Mouse (Mus musculus) liver, embryonic 12.5 days (tissue): ENCODE measurements around the gene Ppbp. TPM values are rescaled to one million over a fixed set of nuclear protein-coding genes. Genes with fewer than 3 reads are reported as not detected.
"Not testable (repeated sequence)": the region's sequence is repeated elsewhere in the genome, so short reads cannot be mapped to it uniquely, and the experiment has no call there.

Experiments
- ATAC-seq: fragments of 200-750 bp; cut with Nextera tagmentation; 2 replicates; pipeline ENCODE4 v1.8.0; 2017; ENCODE audit warnings: moderate number of reproducible peaks, mild to moderate bottlenecking, moderate library complexity
- H3K27ac ChIP-seq: fragments of 300-500 bp; sonication (generic); 2 replicates; pipeline ENCODE4 v1.5.1; 2016; ENCODE audit warnings: mild to moderate bottlenecking
- H3K27me3 ChIP-seq: fragments of 300-500 bp; sonication (generic); replicated peaks from 2 replicates; pipeline ENCODE4 v1.6.1; 2016; ENCODE audit warnings: mild to moderate bottlenecking, moderate library complexity
- H3K36me3 ChIP-seq: fragments of 300-500 bp; sonication (generic); 2 replicates; pipeline ENCODE4 v1.6.1; 2016; ENCODE audit warnings: mild to moderate bottlenecking, moderate library complexity
- H3K4me1 ChIP-seq: fragments of 300-500 bp; sonication (generic); 2 replicates; pipeline ENCODE4 v1.6.1; 2016
- H3K4me2 ChIP-seq: fragments of 300-500 bp; sonication (generic); 2 replicates; pipeline ENCODE4 v1.6.1; 2016; ENCODE audit warnings: mild to moderate bottlenecking, moderate library complexity
- H3K4me3 ChIP-seq: fragments of 300-500 bp; sonication (generic); 2 replicates; pipeline ENCODE4 v1.5.1; 2016; ENCODE audit warnings: mild to moderate bottlenecking, moderate library complexity
- H3K9ac ChIP-seq: fragments of 300-500 bp; sonication (generic); 2 replicates; pipeline ENCODE4 v1.6.1; 2016; ENCODE audit warnings: mild to moderate bottlenecking, moderate library complexity
- H3K9me3 ChIP-seq: fragments of 300-500 bp; sonication (generic); replicated peaks from 2 replicates; pipeline ENCODE4 v1.6.1; 2016; ENCODE audit warnings: mild to moderate bottlenecking, moderate library complexity
- WGBS: fragments of 180-500 bp; shearing (Covaris S2); methylation state at CpG from one replicate; pipeline ENCODE4 v1.1.7; 2016; ENCODE audit not compliant: insufficient replicate concordance; 5-methylcytosine and 5-hydroxymethylcytosine counted together
- microRNA-seq: library from miRNA; unstranded; fragments of <30 nt; microRNA quantifications from one replicate; pipeline ENCODE4, GENCODE M21; 2017
- polyA plus RNA-seq: library from polyadenylated mRNA; unstranded; fragments of >200 nt; fragmentation: Nextera tagmentation; extraction: Ambion mirVana; gene quantifications from 2 replicates; pipeline ENCODE4 v1.2.1, GENCODE M21; 2016

The Ppbp gene
- polyA plus RNA-seq, 1 experiment from 2014 or later: 174 TPM

DNA sequence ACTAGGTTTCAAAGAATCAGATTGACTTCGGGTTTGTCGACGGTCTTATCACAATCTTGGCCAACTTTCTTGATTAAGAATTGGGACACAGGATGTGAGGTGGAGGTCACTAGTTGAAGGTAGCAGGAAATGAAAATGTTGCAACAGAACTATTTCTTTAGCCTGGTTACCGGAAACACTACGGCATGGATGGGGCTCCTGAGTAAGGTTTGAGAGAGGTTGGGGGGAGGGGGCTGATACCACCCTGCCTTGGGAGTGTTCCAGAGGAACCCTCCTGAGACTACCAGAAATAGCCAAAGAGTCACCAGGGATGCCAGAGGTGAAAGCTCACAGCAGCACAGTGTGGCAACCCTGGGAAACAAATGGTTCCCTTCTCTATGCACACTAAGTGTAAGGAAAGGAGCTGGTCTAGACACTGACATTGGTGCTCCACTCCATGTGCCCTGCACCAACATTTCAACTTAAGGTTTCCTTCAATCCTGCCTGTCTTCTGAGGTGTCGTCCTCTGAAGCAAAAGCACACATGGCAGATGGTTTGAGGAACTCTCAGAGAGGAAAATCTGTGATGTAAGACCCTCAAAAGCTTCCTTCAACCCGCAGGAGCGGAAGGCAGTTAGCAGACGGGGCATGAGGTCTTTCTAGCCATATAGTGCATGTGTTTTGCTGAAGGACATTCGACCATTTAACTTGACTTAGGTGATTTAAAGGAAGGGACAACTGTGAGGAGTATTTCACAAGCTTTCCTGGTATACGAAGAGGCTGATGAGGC lies 21.2 kb downstream of the Ppbp start:
- Histone ChIP-seq H3K27ac (no peak overlapping the region), H3K9me3 (no peaks in the 10 kb centered on the region), H3K4me1 (no peaks in the 10 kb centered on the region), H3K36me3 (no peaks in the 10 kb centered on the region), H3K4me2 (no peak overlapping the region), H3K27me3 (no peaks in the 10 kb centered on the region; the same call in 1 of the 2 replicates), H3K4me3 (no peak overlapping the region), H3K9ac (no peak overlapping the region)
- ATAC-seq: no peak
- 25% methylated on average over 11 of the region's 11 CpGs for WGBS

DNA sequence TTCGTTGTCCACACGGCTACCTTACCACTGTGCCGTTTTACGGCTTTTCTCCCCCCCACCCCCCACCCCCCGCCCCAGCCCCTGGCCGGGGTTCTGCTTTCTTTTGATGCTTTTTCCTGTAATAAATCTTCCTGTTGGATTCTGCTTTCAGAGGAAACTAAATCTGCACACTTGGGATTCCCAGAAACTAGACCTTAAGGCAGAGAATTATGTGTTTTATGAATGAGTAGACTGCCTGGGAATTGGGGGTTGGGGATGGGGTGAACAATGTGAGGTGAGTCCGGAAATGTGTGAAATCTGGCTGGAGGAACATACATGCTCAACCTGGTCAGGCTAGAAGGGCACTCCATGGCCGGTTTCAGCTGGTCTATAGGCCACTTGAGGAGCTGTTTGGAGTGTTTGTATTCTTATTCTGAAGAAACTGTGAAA lies 21.8 kb downstream of the Ppbp start:
- no peak for ATAC-seq
- no peaks in the 10 kb centered on the region for H3K9me3 ChIP-seq
- H3K4me3 ChIP-seq: no peak overlapping the region
- H3K36me3 ChIP-seq: no peaks in the 10 kb centered on the region
- 37% methylated on average over 8 of the region's 8 CpGs for WGBS
- H3K27ac ChIP-seq: no peak overlapping the region
- H3K27me3 ChIP-seq: no peaks in the 10 kb centered on the region; the same call in 1 of the 2 replicates
- H3K4me1 ChIP-seq: no peaks in the 10 kb centered on the region
- H3K4me2 ChIP-seq: no peak overlapping the region
- H3K9ac ChIP-seq: no peak overlapping the region

DNA sequence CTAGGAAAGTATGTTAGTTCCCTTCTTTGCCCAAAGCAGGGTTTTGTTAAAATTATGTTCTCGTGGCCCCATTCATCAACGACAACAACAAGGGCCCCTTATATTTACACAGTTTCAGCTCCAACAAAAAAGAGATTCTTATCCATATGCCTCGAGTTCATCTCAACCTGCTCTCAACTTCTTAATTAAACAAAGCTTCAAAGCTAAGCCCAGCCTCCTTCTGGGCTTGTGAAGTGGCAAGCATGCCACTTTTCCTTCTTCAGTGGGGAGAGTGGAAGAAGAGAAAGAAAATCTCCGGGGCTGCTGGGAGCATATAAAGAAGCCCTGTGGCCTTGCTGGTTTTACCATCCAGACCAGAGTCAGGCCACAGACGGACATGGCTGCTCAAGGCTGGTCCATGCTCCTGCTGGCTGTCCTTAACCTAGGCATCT lies 25.9 kb downstream of the Ppbp start, which contains the start of gene Cxcl15:
Gene Cxcl15 (plus strand): TSS at position 340 of the 431 bp plus-strand sequence.
- H3K9me3 ChIP-seq: no peaks in the 10 kb centered on the region
- H3K36me3 ChIP-seq: no peaks in the 10 kb centered on the region
- no peak for ATAC-seq
- no peak within 1 kb of the TSS for H3K9ac ChIP-seq
- H3K4me3 ChIP-seq: no peak within 1 kb of the TSS
- H3K27ac ChIP-seq: no peak within 1 kb of the TSS
- no peaks in the 10 kb centered on the region; the same call in 1 of the 2 replicates for H3K27me3 ChIP-seq
- 49% methylated on average over 5 of the region's 5 CpGs for WGBS
- H3K4me2 ChIP-seq: no peak within 1 kb of the TSS
- H3K4me1 ChIP-seq: no peaks in the 10 kb centered on the region

DNA sequence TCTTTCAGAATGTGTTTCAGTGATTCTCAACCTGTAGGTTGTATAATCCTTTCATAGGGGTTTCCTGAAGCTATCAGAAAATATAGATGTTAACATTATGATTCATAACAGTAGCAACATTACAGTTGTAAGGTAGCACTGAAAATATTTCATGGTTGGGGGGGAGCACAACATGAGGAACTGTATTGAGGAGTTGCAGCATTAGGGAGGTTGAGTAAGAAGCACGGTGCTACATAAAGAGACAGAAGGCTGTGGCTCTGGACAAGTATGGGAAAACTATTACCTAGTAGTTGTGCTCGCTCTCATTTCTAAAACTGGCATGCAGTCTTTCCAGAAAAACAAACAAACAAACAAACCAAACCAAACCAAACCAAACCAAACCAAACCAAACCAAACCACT lies 27.1 kb downstream of the Ppbp start:
- H3K4me3 ChIP-seq, H3K4me2 ChIP-seq, H3K9ac ChIP-seq, H3K4me1 ChIP-seq, H3K27me3 ChIP-seq, ATAC-seq, H3K9me3 ChIP-seq, H3K36me3 ChIP-seq, H3K27ac ChIP-seq: not testable (repeated sequence)
- 56% methylated on average over 2 of the region's 2 CpGs for WGBS

DNA sequence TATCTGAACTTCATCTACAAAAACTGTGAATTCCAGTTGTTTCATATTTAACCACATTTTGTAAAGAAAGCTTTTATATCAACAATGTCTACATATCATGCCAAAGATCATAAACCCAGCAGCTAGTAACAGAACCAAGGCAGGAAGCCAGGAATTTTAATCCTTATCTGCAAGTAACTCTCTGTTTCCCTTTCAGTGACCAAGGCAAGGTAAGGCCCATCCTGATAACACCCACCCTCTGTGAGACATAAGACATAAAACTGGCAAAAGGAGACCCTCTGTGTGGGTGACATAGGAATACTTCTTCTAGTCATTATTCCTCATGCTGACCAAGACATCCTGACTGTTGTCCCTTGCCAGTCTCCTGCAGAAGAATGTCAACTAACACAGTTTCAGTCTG lies 36.3 kb downstream of the Ppbp start:
- Histone ChIP-seq H3K9ac (no peak overlapping the region), H3K4me2 (no peak overlapping the region), H3K36me3 (no peaks in the 10 kb centered on the region), H3K27me3 (no peaks in the 10 kb centered on the region), H3K4me1 (no peaks in the 10 kb centered on the region), H3K4me3 (no peak overlapping the region), H3K9me3 (no peaks in the 10 kb centered on the region), H3K27ac (no peak overlapping the region)
- no peak for ATAC-seq

DNA sequence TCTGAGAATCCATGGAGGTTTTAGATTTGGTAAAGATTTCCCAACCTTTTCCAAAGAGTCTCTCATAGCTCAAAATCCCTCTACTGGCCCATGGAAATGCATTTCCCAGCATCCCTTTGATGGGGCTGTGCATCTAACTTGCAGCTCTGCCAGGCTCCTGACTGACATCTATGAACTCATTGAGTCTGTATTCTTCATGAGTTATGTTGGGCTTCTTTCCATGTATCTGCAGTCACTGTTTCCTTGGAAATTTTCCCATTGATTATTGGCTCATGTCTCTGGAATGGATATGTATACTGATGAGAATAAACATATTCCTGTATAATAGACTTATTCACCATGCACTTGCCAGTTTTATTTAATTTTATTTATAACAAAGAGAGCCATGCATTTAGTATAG lies 37.7 kb downstream of the Ppbp start:
- Histone ChIP-seq H3K27ac (no peak overlapping the region), H3K4me3 (no peak overlapping the region), H3K9me3 (no peaks in the 10 kb centered on the region), H3K9ac (no peak overlapping the region), H3K4me1 (no peaks in the 10 kb centered on the region), H3K27me3 (no peaks in the 10 kb centered on the region), H3K4me2 (no peak overlapping the region), H3K36me3 (no peaks in the 10 kb centered on the region)
- ATAC-seq: no peak

DNA sequence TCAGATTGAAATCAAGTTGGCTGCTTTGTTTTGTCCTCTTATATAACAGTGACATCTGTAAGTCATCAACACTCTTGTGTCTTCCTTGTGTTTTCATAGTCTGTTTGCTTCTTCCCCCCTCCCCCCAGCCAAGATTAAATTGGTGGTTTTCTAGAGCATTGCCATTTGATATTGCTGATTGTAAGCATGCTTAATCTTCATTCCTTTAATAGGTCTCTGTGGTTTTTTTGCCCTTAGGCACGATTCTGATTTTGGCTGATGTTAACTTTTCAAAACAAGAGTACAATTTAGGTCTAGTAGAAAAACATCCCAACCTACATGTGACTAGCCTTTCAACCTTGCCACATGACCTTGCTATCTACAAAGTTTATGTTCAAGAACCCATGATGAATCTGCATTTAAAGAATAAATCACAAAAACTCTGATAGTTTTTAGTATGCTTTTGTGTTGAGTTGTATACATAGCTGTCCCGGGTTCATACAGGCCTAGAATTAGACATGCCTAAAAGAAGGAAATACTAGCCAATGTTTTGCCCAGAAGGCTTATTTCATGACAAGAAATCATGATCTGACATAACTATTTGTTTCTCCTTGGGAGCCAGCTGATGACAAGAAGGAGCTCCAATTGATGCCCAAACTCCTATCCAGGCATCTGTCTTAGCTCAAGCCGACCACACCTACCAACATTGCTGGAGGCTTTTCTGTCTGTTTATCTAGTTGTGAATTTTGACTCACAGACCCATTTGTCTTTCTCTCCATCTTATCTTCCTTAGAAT lies 39.0 kb downstream of the Ppbp start:
- no peak for ATAC-seq
- Histone ChIP-seq H3K27me3 (no peaks in the 10 kb centered on the region), H3K4me3 (no peak overlapping the region), H3K4me1 (no peaks in the 10 kb centered on the region), H3K27ac (no peak overlapping the region), H3K4me2 (no peak overlapping the region), H3K9ac (no peak overlapping the region), H3K9me3 (no peaks in the 10 kb centered on the region), H3K36me3 (no peaks in the 10 kb centered on the region)
- WGBS: 61% methylated on average over 3 of the region's 3 CpGs

Small RNA genes within 50 kb of the gene (microRNA-seq; reads per million reads assigned to microRNA genes)
- gene Gm24322: not detected

Other genes with a start within 250 kb of the Ppbp start
- 8.1 and 9.2 TPM in 2 replicates for gene Afm, start 249.6 kb upstream of the Ppbp start, polyA plus RNA-seq
- gene 5830473C10Rik, start 207.4 kb upstream of the Ppbp start, polyA plus RNA-seq: 0.12 and 0.25 TPM in 2 replicates
- 4.3 and 5.0 TPM in 2 replicates for gene Rassf6, start 127.9 kb upstream of the Ppbp start, polyA plus RNA-seq
- 1.3 and 1.5 TPM in 2 replicates for gene Cxcl5, start 9.2 kb upstream of the Ppbp start, polyA plus RNA-seq
- 746 and 863 TPM in 2 replicates for gene Pf4, start 3.9 kb downstream of the Ppbp start, polyA plus RNA-seq
- not detected in 2 replicates for gene Cxcl3, start 17.6 kb downstream of the Ppbp start, polyA plus RNA-seq
- gene Cxcl15, start 26.0 kb downstream of the Ppbp start, polyA plus RNA-seq: not detected in 2 replicates
- gene Cxcl1, start 122.7 kb downstream of the Ppbp start, polyA plus RNA-seq: 0.21 and 0.24 TPM in 2 replicates
- 0.44 TPM in 1 of 2 replicates, not detected in the other for gene Cxcl2, start 135.4 kb downstream of the Ppbp start, polyA plus RNA-seq
- gene Mthfd2l, start 162.6 kb downstream of the Ppbp start, polyA plus RNA-seq: 11.4 and 13.9 TPM in 2 replicates